Mouse (Mus musculus) small intestine, adult 10 weeks (tissue): Measurements from ENCODE around the gene Samhd1. TPM values are rescaled to one million over a fixed set of nuclear protein-coding genes. Genes with fewer than 3 reads are reported as not detected.

Experiments
- polyA plus RNA-seq: library from polyadenylated mRNA; stranded (reverse); fragments of 350-450 nt; fragmentation: Illumina TruSeq; extraction: RNeasy Lipid Tissue Mini Kit (QIAGEN cat#74804); gene quantifications from one replicate; pipeline ENCODE4 v1.2.3, GENCODE M21; 2014; ENCODE audit warnings: low replicate concordance

Gene Samhd1
- 442 TPM for polyA plus RNA-seq

DNA sequence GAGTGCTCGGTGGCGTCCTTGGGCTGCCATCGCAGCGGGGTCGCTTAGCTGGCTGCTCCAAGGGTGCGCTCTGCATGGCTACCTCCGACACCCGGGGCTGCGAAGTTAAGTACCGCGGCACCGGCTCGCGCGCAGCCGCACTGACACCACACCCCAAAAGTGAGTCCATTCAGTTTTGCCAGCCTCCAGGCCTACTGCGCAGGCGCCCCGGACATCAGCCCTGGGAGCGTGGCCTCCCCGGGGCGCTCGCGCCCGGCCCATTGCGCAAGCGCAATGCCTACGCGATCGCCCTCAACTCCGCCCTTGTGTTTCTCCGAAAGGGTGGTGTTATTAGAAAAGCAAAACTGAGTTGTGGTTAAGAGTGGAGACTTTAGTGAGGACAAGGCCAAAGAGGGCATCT, at the start of gene Samhd1:
Gene Samhd1, minus strand, starts transcription at position 252 of the 400 bp plus-strand sequence.

DNA sequence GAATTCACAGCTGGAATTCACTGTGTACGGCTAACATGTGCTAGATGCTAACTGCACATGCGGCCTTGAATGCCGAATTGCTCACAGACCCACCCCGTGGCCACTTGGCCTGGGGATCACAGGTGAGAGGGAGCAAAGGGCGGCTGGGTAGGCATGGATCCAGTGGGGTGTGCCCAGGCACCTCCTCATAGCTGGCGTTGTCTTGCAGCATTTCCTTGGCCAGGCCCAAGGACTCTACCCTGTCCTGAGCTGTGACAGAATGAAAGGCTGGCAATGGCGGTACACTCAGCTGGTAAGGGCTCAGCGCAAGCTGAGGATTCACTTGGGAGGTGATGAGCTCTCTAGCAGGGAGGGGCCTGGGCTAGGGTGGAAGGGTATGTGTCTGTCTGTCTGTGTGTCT, 48.3 kb downstream of the Samhd1 start, which contains the start of gene Tldc2:
Gene Tldc2, plus strand, starts transcription at position 260 of the 400 bp plus-strand sequence.

DNA sequence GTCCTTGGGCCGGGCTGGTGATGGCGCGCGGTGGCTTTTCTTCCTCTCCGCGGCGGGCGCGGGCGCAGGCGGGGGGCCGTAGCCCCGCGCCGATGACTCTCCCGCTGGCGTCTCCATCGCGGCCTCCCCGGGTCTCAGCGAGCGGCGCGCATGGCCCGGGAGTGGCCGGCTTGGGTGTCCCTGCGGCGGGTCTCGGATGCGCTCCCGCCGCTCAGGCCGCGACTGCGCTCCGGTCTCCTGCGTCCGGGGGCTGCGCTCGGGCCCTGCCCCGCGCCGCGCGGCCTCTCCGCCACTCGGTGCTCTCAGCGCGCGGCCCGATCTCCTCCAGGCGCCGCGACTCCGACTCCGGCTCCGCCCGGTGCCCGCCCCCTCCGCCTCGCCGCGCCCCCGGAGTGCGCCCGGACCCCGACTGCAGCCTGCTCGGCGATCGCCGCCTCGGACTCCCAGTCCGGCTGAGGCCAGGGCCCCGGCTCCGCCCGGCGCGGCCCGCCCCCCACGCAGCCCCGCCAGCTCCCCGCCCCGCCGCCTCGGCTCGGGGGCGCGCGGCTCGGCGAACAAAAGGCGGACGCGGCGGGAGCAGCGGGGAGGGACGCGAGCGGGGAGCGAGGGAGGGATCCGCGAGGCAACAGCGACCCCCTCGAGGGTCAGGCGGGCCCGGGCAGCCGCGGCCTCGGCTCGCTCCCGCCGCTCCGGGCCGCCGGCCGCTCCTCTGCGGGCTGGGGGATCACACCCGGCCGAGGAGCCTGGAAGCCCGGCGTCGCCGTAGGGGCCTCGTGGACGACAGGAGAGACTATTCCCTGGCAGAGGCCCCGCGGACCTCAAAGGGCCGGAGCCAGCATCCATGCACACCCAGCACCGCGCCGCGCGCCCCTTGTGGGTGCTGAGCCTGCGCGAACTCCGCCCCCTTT, 56.0 kb downstream of the Samhd1 start, which contains the start of gene Soga1:
Gene Soga1, minus strand, starts transcription at position 462 of the 908 bp plus-strand sequence.

Other genes starting within 250 kb of the Samhd1 start
- gene Sla2, start 248.1 kb downstream of the Samhd1 start, polyA plus RNA-seq, result 1.1 TPM
- gene Ndrg3, start 143.2 kb downstream of the Samhd1 start, polyA plus RNA-seq, result 57.4 TPM
- gene Dsn1, start 128.1 kb downstream of the Samhd1 start, polyA plus RNA-seq, result 14.5 TPM
- gene Soga1, start 56.0 kb downstream of the Samhd1 start, polyA plus RNA-seq, result 0.11 TPM
- 0.89 TPM for gene Tldc2, start 48.2 kb downstream of the Samhd1 start, polyA plus RNA-seq
- gene Rbl1, start 69.3 kb upstream of the Samhd1 start, polyA plus RNA-seq, result 47.4 TPM
- 162 TPM for gene Rpn2, start 143.8 kb upstream of the Samhd1 start, polyA plus RNA-seq
- gene Mroh8, start 144.3 kb upstream of the Samhd1 start, polyA plus RNA-seq, result not detected
- gene Ghrh, start 212.2 kb upstream of the Samhd1 start, polyA plus RNA-seq, result not detected
- gene Manbal, start 232.3 kb upstream of the Samhd1 start, polyA plus RNA-seq, result 2.8 TPM